Mouse (Mus musculus) forebrain, postnatal 0 days (tissue): ENCODE measurements around the gene Gpbar1. TPM values are rescaled to one million over a fixed set of nuclear protein-coding genes. Genes with fewer than 3 reads are reported as not detected.

ENCODE experiments used
- ATAC-seq: fragments of 200-750 bp; cut with Nextera tagmentation; 2 replicates; pipeline ENCODE4 v1.8.0; 2017; ENCODE audit warnings: mild to moderate bottlenecking, moderate library complexity
- DNase-seq: peaks from one replicate; pipeline ENCODE4 v3.0.0-alpha.2; 2015
- H3K27ac ChIP-seq: fragments of 300-500 bp; sonication (generic); 2 replicates; pipeline ENCODE4 v1.5.1; 2014; ENCODE audit warnings: low read depth, mild to moderate bottlenecking, antibody characterized with exemption, low read length, moderate library complexity, mixed read lengths
- H3K27me3 ChIP-seq: fragments of 300-500 bp; sonication (generic); 2 replicates; pipeline ENCODE4 v1.6.1; 2014; ENCODE audit warnings: mild to moderate bottlenecking, low read length, mixed read lengths; ENCODE audit not compliant: insufficient read depth
- H3K36me3 ChIP-seq: fragments of 300-500 bp; sonication (generic); 2 replicates; pipeline ENCODE4 v1.6.1; 2014; ENCODE audit warnings: mild to moderate bottlenecking, moderate library complexity; ENCODE audit not compliant: insufficient read depth
- H3K4me1 ChIP-seq: fragments of 300-500 bp; sonication (generic); 2 replicates; pipeline ENCODE4 v1.6.1; 2014; ENCODE audit warnings: antibody characterized with exemption; ENCODE audit not compliant: insufficient read depth
- H3K4me2 ChIP-seq: fragments of 300-500 bp; sonication (generic); 2 replicates; pipeline ENCODE4 v1.6.1; 2014; ENCODE audit warnings: low read depth, mild to moderate bottlenecking, moderate library complexity
- H3K4me3 ChIP-seq: fragments of 300-500 bp; sonication (generic); 2 replicates; pipeline ENCODE4 v1.5.1; 2014; ENCODE audit warnings: low read depth, low read length, mixed read lengths
- H3K9ac ChIP-seq: fragments of 300-500 bp; sonication (generic); 2 replicates; pipeline ENCODE4 v1.6.1; 2014; ENCODE audit warnings: mild to moderate bottlenecking
- H3K9me3 ChIP-seq: fragments of 300-500 bp; sonication (generic); 2 replicates; pipeline ENCODE4 v1.6.1; 2016; ENCODE audit warnings: low read length
- CTCF ChIP-seq: sonication (generic); IDR thresholded peaks from 2 replicates; pipeline ENCODE4 v1.5.1; 2016; ENCODE audit warnings: antibody characterized with exemption, control low read depth, low read depth
- WGBS: fragments of 180-500 bp; shearing (Covaris S2); extraction: QIAGEN DNeasy Blood & Tissue Kit; methylation state at CpG from one replicate; pipeline ENCODE4 v1.1.7; 2014; 5-methylcytosine and 5-hydroxymethylcytosine counted together
- polyA plus RNA-seq: library from polyadenylated mRNA; unstranded; fragments of >200 nt; fragmentation: Nextera tagmentation; extraction: Ambion mirVana; gene quantifications from 2 replicates; pipeline ENCODE4 v1.2.1, GENCODE M21; 2015
- total RNA-seq: library from RNA; depleted of rRNA; stranded (reverse); fragments of >200 nt; gene quantifications from 2 replicates; pipeline ENCODE4 v1.2.3, GENCODE M21; 2014

The Gpbar1 gene
- total and polyA plus RNA-seq, 2 experiments from 2014 or later = not detected

- Histone ChIP-seq H3K4me1 (no peaks in the 10 kb centered on the region), H3K27ac (no peak overlapping the region), H3K9me3 (no peaks in the 10 kb centered on the region), H3K27me3 (no peaks in the 10 kb centered on the region), H3K4me2 (no peak overlapping the region), H3K9ac (no peak overlapping the region), H3K4me3 (no peak overlapping the region), H3K36me3 (peaks cover 42% of the 10 kb centered on the region)
- 93% methylated on average over 4 of the region's 4 CpGs for WGBS
- ATAC-seq = no peak
- no peak for TF ChIP-seq CTCF
- DNase-seq = no peak
Measured at GRCm38 (mm10) chr1:74250096-74250495, 28.3 kb upstream of the Gpbar1 start.

GRCm38 (mm10) chr1:74255704-74256345 is 22.5 kb upstream of the Gpbar1 start:
- H3K36me3 ChIP-seq = peaks cover 69% of the 10 kb centered on the region
- 97% methylated on average over 8 of the region's 8 CpGs for WGBS
- no peak for TF ChIP-seq CTCF

GRCm38 (mm10) chr1:74256782-74257181 is 21.6 kb upstream of the Gpbar1 start:
- Histone ChIP-seq H3K36me3 (peaks cover 64% of the 10 kb centered on the region), H3K4me1 (no peaks in the 10 kb centered on the region), H3K9ac (no peak overlapping the region), H3K9me3 (no peaks in the 10 kb centered on the region), H3K4me2 (no peak overlapping the region), H3K27me3 (no peaks in the 10 kb centered on the region), H3K27ac (no peak overlapping the region), H3K4me3 (no peak overlapping the region)
- no peak for ATAC-seq
- DNase-seq = no peak
- no peak for TF ChIP-seq CTCF
- 89% methylated on average over 4 of the region's 4 CpGs for WGBS

More at GRCm38 (mm10) chr1:74255704-74256345, 22.5 kb upstream of the Gpbar1 start:
- no peak overlapping the region for H3K4me3 ChIP-seq
- no peak overlapping the region for H3K9ac ChIP-seq
- H3K27me3 ChIP-seq = no peaks in the 10 kb centered on the region
- no peaks in the 10 kb centered on the region for H3K4me1 ChIP-seq
- H3K9me3 ChIP-seq = no peaks in the 10 kb centered on the region
- DNase-seq (no peak), ATAC-seq (no peak)
- H3K27ac ChIP-seq = no peak overlapping the region
- no peak overlapping the region for H3K4me2 ChIP-seq

GRCm38 (mm10) chr1:74262510-74262909 is 15.8 kb upstream of the Gpbar1 start:
- 92% methylated on average over 6 of the region's 6 CpGs for WGBS
- no peak overlapping the region for H3K4me3 ChIP-seq
- no peak overlapping the region for H3K4me2 ChIP-seq
- no peaks in the 10 kb centered on the region for H3K27me3 ChIP-seq
- peaks cover 83% of the 10 kb centered on the region for H3K36me3 ChIP-seq
- no peak for ATAC-seq
- no peaks in the 10 kb centered on the region for H3K9me3 ChIP-seq
- TF ChIP-seq CTCF = no peak
- H3K4me1 ChIP-seq = no peaks in the 10 kb centered on the region
- DNase-seq = no peak
- no peak overlapping the region for H3K27ac ChIP-seq
- H3K9ac ChIP-seq = no peak overlapping the region

GRCm38 (mm10) chr1:74268750-74269149 is 9.6 kb upstream of the Gpbar1 start:
- Histone ChIP-seq H3K36me3 (peaks cover 49% of the 10 kb centered on the region), H3K27ac (no peak overlapping the region), H3K27me3 (no peaks in the 10 kb centered on the region), H3K9ac (no peak overlapping the region), H3K4me1 (no peaks in the 10 kb centered on the region), H3K9me3 (no peaks in the 10 kb centered on the region), H3K4me2 (no peak overlapping the region), H3K4me3 (no peak overlapping the region)
- 91% methylated on average over 8 of the region's 8 CpGs for WGBS
- ATAC-seq (no peak), DNase-seq (no peak)
- no peak for TF ChIP-seq CTCF

GRCm38 (mm10) chr1:74271659-74272058 is 6.7 kb upstream of the Gpbar1 start:
- Histone ChIP-seq H3K27me3 (no peaks in the 10 kb centered on the region), H3K4me2 (no peak overlapping the region), H3K9me3 (no peaks in the 10 kb centered on the region), H3K4me1 (no peaks in the 10 kb centered on the region), H3K27ac (no peak overlapping the region), H3K9ac (no peak overlapping the region), H3K4me3 (no peak overlapping the region), H3K36me3 (peaks cover 21% of the 10 kb centered on the region)
- no peak for ATAC-seq
- no peak for DNase-seq
- WGBS = 74% methylated on average over 4 of the region's 4 CpGs
- TF ChIP-seq CTCF = no peak

GRCm38 (mm10) chr1:74275015-74275414 is 3.3 kb upstream of the Gpbar1 start:
- H3K4me2 ChIP-seq = no peak overlapping the region
- no peak for ATAC-seq
- H3K36me3 ChIP-seq = peaks cover 7% of the 10 kb centered on the region; the same call in 1 of the 2 replicates
- H3K9me3 ChIP-seq = no peaks in the 10 kb centered on the region
- no peaks in the 10 kb centered on the region for H3K27me3 ChIP-seq
- DNase-seq = no peak
- 66% methylated on average over 9 of the region's 9 CpGs for WGBS
- H3K9ac ChIP-seq = no peak overlapping the region
- no peak overlapping the region for H3K4me3 ChIP-seq
- no peaks in the 10 kb centered on the region for H3K4me1 ChIP-seq
- no peak for TF ChIP-seq CTCF
- H3K27ac ChIP-seq = no peak overlapping the region
